Mouse (Mus musculus) ES-Bruce4 (cell line): Measurements from ENCODE around the gene B230217C12Rik.

ENCODE experiments used
- EP300 ChIP-seq: IDR thresholded peaks from 2 replicates; pipeline ENCODE4 v1.6.1; 2011; ENCODE audit warnings: low read depth, low read length; ENCODE audit not compliant: insufficient read depth
- POLR2A ChIP-seq: IDR thresholded peaks from one replicate; pipeline ENCODE4 v1.8.1; 2011; ENCODE audit warnings: low read length; ENCODE audit not compliant: insufficient read depth

- TF ChIP-seq EP300 (no peak), POLR2A (no peak)
These were observed 16.4 kb upstream of the B230217C12Rik start for GRCm38 (mm10) chr11:97824168-97824567.
